Mouse (Mus musculus) effector memory CD4-positive, alpha-beta T cell, adult 5 months (primary cell): ENCODE data around the gene Clk4. TPM values are rescaled to one million over a fixed set of nuclear protein-coding genes. Genes with fewer than 3 reads are reported as not detected.

ENCODE experiments used
- polyA plus RNA-seq: library from polyadenylated mRNA; unstranded; fragments of 100-300 nt; shearing (Covaris generic); gene quantifications from one replicate; pipeline ENCODE4 v1.2.1, GENCODE M21; 2017

Clk4 gene
- polyA plus RNA-seq, result 260 TPM

DNA sequence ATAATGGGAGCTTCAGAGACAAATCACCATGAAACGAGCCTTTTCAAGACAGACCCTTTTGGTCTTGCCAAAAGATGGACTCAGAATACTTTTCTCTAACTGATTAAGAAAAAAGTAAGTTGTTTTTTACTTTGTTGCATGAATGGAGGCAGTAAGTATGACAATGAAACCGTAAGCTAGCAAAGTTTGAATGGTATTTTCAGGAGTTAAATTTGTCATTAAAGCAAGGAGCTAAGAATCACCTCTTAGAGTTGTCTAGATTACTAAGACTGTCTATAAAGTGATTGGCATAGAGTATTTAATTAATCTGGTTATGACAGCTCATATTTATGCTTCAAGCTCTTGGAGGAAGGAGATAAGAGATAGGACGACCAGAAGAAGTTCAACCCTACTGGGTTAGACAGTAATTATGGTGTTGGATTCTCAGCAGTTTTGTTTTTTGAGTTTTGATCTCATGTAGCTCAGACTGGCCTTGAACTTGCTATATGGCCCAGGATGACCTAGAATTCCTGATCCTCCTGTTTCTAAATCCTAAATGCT, at the start of gene Clk4:
TSS of gene Clk4 (plus strand) at position 51 of the 540 bp plus-strand sequence.

DNA sequence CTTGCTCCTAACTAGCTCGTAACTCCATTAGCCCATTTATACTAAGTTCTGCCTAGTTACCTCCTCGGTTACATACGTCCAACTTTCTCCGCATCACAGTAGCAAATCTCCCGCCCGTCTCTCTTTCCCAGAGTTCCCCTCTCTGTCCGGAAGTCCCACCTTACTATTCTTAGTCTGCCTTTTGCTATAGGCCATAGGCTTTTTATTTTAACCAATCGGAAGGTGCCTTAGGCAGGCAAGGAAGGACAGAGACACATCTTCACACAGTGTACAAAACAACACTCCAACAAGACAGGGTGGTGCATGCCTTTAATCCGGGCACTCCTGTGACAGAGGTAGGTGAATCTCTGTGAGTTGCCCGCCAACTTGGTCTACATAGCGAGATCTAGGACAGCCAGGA, 41.2 kb upstream of the Clk4 start, which contains the start of gene Gm12569:
TSS of gene Gm12569 (plus strand) at position 166 of the 400 bp plus-strand sequence.

DNA sequence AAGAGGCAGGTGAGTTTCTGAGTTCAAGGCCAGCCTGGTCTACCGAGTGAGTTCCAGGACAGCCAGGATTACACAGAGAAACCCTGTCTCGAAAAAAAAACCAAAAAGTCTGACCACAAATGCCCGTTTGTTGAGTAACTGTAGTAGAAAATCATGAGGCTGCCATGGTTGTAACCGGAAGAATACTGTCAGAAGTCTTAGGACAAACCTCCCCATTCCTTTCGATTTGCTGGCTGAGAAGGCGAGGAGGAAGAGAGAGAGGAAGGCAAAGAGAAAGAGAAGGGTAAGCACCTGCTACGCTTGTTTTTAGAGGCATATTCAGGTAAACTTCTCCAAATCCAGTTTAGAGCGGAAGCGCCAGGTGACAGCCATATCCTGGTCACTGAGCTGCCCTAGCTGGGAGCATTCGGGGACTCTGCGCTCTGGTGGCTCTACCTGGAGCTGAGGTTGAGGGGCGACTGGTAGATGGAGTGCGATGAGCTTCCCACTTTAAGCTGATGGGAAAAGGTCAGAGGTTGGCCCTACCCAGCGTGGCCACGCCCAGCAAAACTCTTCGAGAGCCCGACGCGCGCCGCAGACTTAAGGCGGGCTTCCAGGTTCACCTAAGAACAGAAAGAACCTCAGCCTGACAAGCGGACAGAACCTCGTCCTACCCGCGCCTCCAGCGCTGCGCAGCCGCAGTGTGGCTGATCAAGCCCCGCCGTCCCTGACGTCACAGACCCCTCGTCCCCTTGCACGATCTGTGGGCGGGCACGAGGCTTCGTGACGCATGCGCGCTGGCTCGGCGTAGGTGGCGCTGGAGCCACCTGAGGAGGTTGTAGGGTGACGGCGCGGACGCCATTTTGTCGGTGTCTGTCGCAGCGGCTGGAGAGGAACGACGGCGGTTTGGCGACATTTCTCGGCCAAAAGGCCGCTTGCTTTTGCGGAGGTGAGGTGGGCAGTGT, 1.1 kb downstream of the Clk4 start, which contains the start of gene BC049762:
TSS of gene BC049762 (minus strand) at position 705 of the 944 bp plus-strand sequence.

DNA sequence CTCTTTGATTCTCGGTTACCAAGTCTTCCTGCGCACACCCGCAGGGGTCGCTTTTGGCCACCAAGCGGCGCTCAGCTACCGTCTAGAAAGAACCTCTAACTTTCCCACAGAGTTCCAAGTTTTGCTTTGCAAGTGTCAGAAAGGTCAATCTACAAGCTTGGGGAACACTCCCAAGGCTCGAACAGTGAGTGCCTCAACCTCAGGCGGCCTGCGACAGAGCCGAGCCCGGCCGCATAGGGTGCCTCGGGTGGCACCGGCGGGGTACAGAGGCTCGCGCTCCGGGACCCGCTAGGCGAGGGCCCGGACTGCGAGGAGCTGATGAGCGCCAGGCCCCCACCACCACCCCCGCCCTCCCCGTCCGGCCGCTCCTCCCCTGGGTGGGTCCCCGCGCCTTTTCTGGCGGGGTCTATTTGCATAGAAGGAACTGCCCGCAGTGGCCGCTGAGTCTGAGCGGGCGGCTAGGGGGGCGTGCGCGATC, 28.1 kb downstream of the Clk4 start, which contains the start of gene Col23a1:
TSS of gene Col23a1 (plus strand) at position 357 of the 478 bp plus-strand sequence.

Other genes with a start within 250 kb of the Clk4 start
- not detected for gene Olfr54, start 247.5 kb upstream of the Clk4 start, polyA plus RNA-seq
- not detected for gene Olfr1375, start 213.6 kb upstream of the Clk4 start, polyA plus RNA-seq
- gene Zfp354a, start 202.5 kb upstream of the Clk4 start, polyA plus RNA-seq, result not detected
- gene Gm12569, start 41.3 kb upstream of the Clk4 start, polyA plus RNA-seq, result not detected
- gene BC049762, start 1.3 kb downstream of the Clk4 start, polyA plus RNA-seq, result not detected
- gene Col23a1, start 28.2 kb downstream of the Clk4 start, polyA plus RNA-seq, result not detected